Mouse (Mus musculus): ENCODE data around the gene Tnk2.
A peak's percentile ranks its signal among the peaks of the same experiment; 100 is the strongest.

Gene Tnk2

DNA sequence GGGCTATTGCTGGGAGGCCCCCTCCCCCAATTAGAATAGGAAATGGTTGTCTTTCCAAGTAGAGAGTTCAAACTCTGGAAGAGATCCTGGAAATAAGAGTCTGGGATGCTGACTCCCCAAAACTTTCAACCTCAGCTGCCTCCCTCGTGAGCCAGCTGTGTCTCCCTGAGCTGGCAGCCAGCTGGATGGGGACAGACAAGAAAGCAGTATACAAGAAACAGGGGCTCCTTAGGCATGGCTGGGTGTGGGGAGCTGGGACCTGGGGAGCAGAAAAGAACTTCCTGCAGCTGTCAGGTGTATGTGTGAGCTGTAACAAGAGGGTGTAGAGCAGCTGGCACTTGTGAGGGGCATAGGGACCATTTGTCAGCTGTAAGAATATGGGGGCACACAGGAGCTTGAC lies 16.4 kb downstream of the Tnk2 start:
- DNase-seq (ENCODE audit: low spot score), result no peak

DNA sequence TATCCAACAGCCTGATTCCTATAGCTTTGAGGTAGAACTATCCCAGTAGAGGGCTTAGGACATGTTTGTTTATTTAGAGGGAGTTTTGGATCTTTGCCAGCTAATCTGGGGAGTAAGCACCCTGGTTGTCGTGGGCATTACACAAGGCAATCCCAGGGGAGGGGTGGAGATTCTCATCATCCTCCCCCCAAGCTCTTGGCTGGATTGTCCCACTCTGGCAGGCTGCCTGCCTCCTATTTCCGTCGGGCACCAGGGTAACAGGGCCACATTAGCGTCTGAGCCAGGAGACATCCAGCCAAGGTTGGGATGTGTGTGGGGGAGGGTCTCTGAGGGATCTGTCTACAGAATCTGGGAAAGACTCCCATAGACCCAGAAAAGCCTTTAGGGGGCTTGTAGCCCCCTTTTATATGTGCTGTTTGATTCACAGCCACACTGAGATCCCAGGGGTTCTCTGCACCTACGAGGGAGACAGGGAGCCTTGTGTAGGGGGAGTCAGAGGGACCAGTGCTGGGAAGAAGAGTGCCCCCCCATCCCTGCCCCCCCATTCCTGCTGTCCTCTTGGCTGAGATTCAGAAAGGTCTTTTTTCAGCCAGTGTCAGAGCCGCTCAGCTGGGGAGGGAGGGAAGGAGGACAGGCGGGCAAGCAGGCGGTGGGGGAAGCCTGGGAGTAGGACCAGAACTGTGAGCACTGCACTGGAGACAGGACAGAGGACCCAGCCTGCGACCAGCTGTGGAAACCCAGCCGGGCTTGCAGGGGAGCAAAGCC lies 17.1 kb downstream of the Tnk2 start:
- DNase-seq (ENCODE audit: low spot score), result no peak

DNA sequence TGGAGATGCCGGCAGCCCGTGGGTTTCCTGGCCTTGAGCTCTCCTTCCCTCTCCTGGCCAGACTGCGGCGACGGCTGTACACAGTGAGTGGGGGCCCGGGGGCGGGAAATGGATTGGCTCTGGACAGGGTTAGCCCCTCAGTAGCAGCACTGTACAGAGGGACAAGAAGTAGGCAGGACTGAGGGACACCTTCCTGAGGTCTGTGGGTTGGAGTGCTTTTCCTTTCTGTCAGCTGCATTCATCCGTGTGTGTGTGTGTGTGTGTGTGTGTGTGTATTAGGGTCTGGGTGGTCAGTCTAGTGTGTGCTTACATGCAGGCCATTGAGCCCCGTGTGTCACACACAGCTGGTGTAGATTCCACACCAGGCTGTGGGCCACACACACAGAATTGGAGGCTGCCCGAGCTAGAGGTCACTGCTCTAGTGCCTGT lies 17.8 kb downstream of the Tnk2 start:
- DNase-seq (ENCODE audit: low spot score), result no peak

DNA sequence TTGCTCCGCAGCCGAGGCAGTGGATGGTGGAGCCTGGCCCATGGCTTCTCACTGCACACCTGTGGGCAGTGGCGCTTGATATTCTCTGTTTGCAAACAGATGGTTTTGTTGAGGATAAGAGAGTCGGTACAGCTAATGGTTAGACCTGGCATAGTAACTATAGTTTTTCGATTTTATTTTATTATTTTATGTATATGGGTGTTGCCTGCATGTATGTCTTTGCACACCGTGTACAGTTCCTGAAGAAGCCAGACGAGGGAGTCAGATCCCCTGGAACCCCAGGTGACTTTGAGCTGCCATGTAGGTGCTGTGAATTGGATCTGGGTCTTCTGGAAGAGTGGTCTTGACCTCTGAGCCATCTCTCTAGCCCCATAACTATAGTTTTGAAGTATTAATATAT lies 18.7 kb downstream of the Tnk2 start:
- DNase-seq (ENCODE audit: low spot score), result no peak

DNA sequence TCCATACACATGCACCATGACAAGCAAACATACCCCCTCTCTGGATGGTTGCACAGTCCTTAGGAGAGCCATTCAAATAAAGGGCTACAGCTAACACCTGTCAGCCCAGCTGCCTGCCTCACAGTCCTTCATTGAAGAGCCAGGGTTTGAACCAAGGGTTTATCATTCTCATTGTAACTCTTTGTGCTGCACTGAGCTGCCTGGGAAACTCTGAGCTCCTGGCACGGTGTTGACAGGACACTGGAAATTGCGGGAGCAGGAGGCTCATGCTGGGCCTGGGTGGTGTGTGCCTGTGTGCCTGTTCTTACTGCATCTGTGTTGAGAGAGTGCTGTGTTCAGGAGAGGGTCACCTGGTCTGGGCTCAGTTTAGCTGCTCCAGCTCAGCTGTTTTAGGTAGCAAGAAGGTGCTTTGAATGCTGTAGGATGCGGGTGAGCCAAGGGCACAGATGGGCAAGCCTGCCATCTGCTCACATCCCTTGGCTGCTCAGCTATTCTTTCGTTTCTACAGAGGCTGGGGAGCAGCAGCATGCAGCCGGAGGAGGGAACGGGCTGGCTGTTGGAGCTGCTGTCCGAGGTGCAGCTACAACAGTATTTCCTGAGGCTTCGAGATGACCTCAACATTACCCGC lies 19.7 kb downstream of the Tnk2 start:
- no peak for DNase-seq (ENCODE audit: low spot score)

DNA sequence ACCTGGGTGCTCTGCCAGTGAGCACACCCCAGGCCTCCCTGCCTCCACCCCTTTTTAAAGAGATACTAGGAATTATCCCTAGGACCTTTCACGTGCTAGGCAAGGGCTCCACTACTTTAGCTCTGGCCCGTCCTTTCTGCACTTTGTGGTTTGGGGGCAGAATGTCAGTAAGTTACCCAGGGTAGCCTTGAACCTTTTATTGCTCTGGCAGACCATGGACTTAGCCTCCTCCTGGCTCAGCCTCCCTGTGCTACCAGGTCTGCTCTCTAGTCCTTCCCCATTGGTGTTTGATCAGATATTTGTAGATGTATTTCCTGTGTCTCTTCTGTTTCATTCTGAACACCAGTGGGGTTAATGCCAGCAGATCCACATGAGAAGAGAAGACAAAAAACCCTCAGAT lies 20.5 kb downstream of the Tnk2 start:
- no peak for DNase-seq (ENCODE audit: low spot score)

DNA sequence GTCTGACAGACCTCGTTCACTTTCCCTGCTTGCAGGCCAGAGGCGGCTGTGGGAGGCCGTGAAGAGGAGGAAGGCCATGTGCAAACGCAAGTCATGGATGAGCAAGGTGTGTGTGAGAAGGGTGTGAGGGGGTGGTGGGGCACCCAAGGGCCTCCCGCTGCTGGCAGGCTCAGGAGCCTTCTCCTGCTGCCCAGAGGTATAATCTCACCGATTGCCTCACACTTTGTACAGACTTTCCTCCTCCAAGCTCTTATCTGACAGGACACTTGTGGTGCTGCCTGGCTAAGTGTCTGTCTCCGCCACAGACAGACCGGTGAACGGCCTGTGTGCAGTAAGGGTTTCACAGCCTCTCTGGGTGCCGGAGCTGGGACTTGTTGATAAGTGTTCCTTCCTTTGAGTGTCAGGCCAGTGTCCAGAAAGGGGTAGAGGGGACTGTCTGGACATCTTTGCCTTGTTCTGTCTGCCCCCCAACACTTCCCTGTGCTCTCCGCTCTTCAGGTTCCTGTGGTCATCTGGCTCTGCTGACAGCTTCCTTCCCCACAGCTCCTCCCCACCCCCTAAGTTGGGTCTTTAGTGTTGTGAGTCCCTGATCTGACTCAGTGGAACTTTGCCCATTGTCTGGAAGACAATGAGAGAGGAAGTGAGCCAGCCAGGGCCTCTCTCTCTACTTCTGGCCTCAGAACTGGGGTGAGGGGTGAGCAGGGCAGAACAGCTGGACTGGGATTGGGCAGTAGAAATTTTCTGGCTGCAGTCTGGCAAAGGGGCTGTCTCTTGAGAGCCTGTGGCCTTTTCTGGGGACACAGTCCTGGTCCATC lies 22.4 kb downstream of the Tnk2 start:
- peak; percentile 49 for DNase-seq (ENCODE audit: low spot score)

DNA sequence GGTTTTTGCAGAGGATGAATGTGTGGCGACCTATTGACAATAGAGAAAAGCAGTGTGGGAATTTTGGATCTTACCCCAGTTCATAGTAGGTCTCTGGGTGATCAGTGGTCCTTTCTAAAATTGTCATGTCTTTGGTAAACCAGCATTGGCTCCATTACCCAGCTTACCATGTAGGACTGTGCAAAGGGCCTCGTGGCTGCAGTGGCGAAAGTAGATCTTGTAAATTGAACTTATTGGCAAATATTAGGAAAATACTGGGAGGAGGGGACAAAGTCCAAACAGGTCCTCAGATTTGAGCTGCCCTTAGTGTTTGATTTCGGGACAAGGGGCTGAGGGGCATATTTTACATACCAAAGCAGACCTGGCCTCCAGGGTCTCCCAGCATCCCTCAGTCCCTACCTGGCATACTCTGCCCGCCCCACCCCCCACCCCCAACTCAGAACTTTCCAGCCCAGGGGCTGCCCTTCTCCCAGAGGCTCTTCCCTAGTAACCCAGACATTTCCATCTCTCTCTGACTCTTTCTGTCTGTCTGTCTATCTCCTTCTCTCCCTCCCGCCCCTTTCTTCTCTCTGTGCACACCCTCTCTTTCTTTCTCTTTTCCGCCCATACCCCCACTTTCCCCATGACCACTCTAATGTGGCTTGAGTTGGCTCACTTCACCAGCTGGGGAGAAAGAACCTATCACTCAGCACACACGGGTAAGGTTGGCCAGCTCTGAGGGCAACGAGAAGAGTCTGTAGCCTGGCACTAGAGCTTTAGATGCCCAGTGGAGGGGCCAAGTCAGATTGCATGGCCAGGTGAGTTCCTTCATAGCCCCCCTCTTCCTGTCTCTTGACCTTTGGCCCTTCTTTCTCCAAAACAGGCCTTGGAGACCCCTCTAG lies 23.2 kb downstream of the Tnk2 start:
- no peak for DNase-seq (ENCODE audit: low spot score)

DNA sequence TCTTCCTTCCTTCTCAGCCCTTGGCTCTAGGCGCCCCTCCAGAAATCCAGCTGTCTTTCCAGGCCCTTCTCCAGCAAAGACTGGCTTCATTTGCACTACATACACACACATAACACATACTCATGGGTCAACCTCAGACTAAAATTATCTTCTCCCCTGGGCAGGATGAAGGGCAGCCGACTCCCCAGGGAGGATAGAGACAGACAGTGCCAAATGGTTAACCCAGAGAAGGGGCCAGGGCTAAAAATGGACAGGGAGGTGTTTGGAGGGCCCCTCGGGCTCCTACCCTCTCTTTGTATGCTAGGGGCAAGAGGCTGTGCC lies 23.8 kb downstream of the Tnk2 start:
- DNase-seq (ENCODE audit: low spot score), result no peak

DNA sequence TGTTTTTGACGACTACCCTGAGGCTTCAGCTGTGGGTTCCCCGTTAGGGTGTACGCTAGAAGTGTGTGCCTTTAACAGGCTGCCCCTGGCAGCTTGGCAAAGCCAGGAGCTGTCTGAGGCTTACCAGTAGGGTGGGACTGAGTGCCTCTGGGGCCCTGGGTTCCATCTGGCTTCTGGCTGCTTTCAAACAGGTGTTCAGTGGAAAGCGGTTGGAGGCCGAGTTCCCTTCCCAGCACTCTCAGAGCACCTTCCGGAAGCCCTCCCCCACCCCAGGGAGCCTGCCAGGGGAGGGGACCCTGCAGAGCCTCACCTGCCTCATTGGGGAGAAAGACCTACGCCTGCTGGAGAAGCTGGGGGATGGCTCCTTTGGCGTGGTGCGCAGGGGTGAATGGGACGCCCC lies 24.4 kb downstream of the Tnk2 start:
- DNase-seq (ENCODE audit: low spot score), result no peak

DNA sequence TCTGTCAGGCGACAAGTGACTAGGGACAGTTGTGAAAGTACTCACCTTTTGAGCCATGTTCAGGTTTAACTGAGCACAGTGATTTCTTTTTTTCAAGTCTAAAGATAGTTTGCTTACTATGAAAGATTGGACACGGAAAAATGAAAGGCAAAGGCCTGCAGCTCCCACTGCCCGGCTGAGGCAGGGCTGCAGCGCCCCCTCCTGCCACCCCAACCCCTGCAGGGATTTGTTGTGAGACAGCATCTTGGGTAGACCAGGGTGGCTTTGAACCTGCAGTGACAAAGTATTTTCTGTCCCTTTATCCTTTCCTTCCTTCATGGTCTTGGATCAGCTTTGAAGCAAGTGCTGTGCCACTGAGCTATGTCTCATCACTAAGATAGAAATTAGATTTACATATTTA lies 24.8 kb downstream of the Tnk2 start:
- DNase-seq (ENCODE audit: low spot score), result no peak

DNA sequence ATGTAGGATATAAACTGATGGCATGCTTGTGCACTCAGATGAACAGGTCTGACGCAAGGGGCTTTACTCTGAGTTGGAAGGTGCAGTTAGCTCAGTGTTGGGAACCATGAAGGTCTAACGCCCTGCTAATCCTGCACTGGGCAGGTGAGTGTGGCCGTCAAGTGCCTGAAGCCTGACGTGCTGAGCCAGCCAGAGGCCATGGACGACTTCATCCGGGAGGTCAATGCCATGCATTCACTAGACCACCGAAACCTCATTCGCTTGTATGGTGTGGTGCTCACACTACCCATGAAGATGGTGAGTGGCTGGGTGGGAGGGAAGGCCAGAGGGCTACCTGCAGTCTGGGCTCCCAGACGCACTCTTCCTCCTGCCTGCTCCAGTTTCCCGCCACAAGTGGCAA lies 25.6 kb downstream of the Tnk2 start:
- no peak for DNase-seq (ENCODE audit: low spot score)

DNA sequence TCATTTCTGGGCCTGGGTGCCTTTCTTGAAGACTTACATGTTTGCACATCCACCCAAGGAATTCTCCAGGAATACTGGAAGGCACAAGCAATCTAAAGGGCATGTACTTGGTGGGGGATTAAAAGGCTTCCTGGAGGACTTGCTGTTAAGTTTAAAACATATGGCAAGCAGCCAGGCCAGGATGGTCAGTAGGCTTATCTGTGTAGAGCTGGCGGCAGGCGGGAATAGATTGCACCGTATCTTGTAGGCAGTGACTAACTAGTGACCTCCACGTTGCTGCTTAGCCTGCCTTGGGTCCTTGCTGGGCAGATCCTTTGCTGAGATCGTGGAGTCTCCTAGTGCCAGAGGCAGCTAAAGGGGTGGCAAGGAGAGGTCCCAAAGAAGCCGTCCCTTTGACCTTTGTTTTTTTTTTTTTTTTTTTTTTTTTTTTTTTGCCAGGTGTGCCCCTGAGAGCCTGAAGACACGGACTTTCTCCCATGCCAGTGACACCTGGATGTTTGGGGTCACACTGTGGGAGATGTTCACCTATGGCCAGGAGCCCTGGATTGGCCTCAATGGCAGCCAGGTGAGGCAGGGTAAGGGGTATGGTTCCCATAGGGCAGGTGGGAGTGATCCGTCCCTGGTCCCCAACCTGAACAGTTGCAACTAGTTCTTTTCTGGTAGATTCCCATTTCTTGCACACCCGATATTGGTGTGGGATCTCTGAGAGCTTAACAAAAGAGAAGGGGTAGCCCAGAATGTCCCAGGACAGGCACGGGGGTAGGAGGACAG lies 26.9 kb downstream of the Tnk2 start:
- peak; percentile 57 for DNase-seq (ENCODE audit: low spot score)

DNA sequence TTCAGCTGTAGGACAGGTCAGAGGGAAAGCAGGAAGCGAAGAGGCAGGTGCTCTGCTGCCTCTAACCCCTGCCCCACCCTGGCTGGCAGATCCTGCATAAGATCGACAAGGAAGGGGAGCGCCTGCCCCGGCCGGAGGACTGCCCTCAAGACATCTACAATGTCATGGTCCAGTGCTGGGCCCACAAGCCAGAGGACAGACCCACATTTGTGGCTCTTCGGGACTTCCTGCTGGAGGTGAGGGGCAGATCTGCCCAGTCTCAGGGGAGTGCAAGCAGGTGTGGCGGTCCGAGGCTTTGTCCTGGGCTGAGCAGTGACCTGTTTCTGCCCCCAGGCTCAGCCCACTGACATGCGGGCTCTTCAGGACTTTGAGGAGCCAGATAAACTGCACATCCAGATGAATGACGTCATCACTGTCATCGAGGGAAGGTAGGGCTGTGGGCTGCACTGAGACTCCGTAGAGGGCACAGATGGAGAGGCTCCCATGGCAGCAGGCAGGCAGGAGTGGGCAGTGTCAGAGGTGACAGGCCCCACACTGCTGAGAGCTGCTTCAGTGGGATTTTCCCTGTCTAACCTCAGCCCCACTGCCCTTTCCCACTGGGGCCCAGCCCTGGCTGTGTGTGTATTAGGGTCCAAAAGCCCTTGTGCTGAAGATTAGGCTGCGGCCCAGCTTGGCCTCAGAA lies 27.7 kb downstream of the Tnk2 start:
- no peak for DNase-seq (ENCODE audit: low spot score)

DNA sequence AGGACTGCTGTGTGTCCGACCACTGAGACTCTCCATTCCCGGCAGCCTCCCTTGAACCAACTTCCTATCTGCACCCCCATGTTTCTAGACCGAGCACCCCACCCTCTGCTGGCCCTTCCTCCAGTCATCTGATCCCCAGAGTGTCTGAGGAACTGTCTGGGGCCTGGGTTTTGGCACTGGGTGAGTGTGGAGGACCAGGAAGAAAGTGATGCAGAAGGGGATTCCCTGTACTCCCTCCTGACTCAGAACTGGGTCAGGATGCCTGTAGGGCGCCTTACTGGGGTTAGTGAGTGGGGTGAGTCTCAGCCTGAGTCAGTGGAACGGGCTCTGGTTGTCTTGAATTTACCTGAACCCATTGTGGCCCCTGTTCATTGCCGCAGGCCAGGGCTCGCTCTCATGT lies 28.6 kb downstream of the Tnk2 start:
- DNase-seq (ENCODE audit: low spot score), result no peak

DNA sequence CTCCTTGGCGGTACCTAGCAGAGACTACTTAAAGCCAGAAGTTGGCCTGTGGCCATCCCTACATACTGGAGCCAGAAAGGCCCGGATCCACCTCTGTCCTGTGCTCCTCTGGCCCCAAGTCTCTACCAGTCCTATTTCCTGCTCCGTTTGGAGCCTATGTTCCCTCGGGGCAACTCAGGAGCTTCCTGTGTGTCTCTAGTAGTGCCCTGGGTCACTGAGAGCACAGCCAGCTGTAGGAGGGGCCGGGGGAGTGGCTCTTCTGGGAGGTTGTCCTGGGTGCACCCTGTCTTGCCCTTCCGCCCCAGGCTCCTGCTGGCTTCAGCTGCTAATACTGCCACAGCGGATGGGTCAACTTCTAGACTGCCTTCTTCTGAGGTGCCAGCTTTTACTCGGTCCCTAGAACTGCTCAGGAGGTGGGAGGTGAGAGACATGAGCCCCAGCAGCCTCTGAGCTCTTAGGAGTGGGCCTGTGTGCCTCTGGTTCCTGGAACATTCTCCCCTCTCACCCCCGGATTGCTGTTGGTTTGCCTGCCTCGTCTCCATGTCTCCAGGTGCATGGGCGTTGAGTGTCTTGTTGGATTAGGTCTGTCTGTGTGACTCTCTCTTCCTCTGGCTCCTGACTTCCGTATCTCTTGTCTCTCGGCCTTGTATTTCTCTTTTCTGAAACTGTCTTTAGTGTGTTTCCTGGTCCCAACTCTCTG lies 29.3 kb downstream of the Tnk2 start:
- DNase-seq (ENCODE audit: low spot score), result no peak

DNA sequence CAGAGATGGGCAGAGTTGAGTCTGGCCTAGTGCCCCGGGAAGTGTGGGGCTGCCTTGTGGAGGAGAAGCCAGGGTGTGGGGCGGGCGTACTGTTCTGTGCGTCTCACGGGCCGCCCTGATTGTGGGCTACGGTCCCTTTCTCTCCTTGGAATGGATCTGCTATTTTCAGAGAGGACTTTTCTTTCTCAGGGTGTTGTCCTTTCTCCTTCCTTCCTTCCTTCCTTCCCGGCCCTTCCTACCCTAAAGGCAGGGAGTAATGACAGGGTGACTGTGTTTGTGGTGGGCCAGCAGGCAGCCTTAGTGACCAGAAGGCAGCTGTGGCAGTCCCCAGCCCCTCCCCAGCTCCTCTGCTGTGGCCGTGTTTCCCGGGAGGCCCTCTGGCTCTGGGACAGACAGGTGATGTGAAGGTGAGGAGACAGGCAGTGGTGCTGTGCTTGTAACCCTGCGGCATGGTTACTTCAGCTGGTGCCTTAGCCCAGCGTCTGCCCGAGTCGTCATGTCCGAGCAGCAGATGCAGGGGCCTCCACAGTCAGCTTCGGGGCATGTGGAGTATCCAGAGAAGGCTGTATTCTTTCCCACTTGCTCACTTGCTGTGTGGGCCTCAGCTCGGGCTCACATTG lies 30.6 kb downstream of the Tnk2 start:
- DNase-seq (ENCODE audit: low spot score), result no peak

DNA sequence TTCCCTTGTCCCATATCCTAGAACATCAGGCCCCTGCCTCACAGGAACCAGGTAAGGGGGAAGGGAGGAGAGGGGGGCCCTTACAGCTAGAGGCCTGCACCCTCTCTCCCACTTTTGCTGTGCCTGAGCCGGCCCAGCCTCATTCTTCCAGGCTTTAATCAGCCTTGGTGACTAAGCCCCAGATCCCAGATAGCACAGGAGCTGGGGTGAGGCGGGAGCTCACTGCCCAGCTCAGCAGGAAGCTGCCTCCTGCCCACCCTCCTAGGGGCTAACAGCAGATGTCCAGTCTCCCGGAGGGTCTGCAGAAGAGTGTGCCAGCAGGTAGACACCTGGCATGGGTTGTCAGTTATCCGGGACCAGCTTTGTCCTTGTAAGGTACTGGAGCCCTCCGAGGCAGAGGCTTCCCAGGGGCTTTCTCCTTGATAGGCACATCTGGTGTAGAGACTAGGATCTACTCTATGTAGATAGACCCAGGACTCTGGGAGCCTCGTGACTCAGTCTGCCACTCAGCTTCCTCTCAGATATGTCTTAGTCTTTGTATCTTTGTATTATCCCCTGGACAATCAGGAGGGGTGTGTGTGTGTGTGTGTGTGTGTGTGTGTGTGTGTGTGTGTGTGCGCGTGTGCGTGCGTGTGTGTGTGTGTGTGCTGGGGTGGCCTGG lies 33.5 kb downstream of the Tnk2 start:
- DNase-seq (ENCODE audit: low spot score), result no peak

DNA sequence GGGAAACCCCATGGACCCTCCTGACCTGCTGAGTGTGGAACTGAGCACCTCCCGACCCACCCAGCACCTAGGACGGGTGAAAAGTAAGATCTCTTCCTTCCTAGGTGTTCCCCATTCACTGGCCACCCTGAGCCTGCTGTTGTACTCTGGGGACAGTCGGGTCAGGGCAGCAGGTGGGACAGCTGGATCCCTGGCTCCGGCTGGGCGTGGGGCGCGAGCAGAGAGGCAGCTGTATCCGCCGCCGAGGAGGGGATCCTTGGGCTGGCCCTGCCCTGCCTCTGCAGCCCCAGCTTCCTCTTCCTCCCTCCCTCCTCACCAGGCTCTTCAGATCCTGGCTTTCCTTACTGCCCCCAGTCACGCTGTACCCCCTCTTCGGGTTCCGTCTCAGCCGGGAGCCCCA lies 34.2 kb downstream of the Tnk2 start:
- no peak for DNase-seq (ENCODE audit: low spot score)

All from spleen, adult 12 weeks (tissue).